Mouse (Mus musculus) c-Kit-negative CD71-positive TER-119-positive erythroid progenitor cells, embryonic 14.5 days (primary cell): ENCODE measurements around the gene Olfr1368.
"Not testable (repeated sequence)": the region's sequence is repeated elsewhere in the genome, so short reads cannot be mapped to it uniquely, and the experiment has no call there.

Source experiments
- DNase-seq: peaks from one replicate; pipeline ENCODE4 v3.0.0-alpha.2; 2013; ENCODE audit warnings: low read depth, low spot score

Olfr1368 gene

GRCm38 (mm10) chr13:21167910-21168300 is 22.2 kb upstream of the Olfr1368 start:
- DNase-seq: peak; percentile 46

GRCm38 (mm10) chr13:21166936-21167909 is 21.6 kb upstream of the Olfr1368 start:
- peak; percentile 62 for DNase-seq

DNA sequence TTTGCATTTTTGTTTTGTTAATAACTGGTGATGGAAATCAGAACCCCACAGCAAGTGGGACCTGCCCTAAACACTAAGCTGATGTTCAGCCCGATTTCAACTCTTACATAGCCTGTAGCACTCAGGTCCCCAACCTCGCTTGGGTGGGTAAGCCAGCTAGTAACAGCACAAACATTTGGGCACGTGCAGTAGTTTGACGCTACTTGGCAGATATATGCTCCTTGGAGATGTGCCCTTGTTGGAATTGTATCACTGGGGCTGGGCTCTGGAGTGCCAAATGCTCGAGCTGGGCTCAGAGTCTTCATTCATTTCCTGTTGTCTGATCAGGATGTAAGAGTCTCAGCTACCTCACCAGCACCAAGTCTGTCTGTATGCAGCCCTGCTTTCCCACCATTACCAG is 16.9 kb upstream of the Olfr1368 start:
- DNase-seq: no peak

DNA sequence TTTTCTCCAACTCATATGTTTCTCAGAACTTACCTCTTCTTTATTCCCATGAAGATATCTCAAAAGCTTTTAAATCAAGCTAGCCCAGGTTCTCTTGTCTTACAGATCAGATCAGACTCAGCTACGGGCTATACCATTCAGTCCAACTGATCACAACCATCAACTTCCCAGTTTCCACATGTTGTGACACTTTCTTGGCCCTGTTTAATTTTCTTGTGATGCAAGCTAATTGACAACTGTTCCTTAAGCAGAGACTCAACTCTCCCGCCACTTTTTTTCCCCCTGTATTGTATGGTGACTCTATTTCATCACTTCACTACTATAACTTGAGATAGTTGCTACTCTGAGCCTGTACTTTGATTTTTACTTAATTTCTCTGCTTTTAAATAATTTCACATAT is 15.9 kb upstream of the Olfr1368 start:
- no peak for DNase-seq

DNA sequence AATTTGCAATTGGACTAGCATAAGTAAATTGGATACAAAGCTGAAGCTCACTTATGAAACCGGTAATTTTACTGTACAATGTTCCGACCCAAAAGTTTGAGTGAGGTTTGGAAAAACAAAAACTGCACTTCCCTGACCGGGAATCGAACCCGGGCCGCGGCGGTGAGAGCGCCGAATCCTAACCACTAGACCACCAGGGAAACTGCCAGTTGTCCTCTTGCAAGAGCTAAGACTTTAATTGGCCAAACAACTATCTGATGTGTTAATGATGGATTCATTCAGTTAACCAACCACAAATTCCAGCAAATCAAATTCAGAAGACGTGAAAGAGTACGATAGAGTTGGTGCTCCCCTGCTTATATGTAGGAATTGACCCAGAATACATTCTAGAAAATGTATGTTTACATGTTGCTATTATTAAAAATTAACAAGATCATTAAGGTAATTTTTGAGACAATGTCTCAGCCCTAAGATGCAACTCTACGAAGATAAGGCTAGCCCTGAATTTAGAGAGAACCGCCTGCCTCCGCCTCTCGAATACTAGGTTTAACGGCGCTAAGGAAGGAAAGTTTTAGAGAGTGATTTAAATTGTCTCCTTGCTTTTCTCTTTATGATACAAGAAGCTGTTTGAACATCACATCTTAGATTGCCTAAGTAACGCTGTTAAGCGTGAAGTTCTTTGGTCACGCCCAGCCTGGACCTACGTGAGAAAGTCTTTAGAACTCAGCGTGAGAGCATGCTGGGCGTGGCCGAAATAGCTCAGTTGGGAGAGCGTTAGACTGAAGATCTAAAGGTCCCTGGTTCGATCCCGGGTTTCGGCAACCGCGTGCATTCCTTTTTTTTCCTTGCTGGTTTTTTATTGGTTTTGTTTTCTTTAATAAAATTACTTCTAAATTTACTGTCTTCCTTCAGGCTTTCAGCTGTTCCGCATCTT is 15.3 kb upstream of the Olfr1368 start:
- DNase-seq: peak; percentile 86

- no peak for DNase-seq
Observed at GRCm38 (mm10) chr13:21160041-21160511, 14.4 kb upstream of the Olfr1368 start.

GRCm38 (mm10) chr13:21159475-21159819 is 13.8 kb upstream of the Olfr1368 start:
- DNase-seq: no peak

GRCm38 (mm10) chr13:21158785-21159474 is 13.3 kb upstream of the Olfr1368 start:
- DNase-seq: peak; percentile 51

- no peak for DNase-seq
Observed at GRCm38 (mm10) chr13:21158071-21158470, 12.4 kb upstream of the Olfr1368 start.

DNA sequence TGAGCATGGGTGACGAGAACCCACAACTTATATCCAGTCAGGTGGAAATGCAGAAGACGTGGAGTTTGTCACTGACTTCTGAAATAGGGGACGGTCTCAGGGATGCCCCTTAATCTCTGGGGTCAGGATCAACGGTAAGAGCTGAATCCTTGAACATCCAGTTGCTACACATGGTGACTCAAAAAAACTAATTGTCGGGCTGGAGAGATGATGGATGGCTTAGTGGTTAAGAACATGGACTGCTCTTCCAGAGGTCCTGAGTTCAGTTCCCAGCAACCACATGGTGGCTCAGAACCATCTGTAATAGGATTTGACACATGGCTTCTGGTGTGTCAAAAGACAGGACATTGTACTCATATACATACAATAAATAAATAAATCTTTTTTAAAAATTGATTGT is 10.2 kb upstream of the Olfr1368 start:
- no peak for DNase-seq

DNA sequence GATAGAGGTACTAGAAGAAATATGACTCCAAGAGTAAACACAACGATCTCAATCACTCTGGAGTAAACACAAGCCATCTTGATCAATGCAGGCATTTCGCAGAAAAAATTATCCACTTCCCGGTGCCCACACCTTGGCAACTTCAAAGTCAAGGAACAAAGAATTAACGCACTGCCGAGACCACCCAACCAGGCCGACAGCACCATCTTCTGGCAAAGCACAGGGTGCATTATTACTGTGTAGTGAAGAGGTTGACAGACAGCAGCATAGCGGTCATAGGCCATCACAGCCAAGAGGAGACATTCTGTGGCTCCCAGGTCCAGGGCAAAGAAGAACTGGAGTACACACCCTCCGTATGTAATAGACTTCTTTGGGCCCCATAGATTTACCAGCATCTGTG is 3.2 kb downstream of the Olfr1368 start:
- no peak for DNase-seq

DNA sequence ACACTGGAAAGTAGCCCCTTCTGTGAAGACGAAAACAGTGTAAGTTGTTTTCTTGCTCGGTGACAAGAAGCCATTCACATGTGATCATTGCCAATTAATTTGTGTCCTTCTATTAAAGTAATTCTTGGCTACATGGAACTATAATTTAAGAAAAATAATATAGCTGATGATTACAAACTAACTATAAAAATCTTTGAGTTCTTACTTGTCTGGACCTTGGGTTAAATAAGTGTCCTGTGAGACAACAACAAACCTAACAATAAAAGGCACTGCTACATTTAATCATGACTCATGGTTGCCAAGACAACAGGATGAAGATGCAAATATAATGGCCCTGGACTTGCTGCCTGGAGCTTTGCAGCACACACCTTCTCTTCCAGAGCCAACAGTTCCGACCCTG is 16.3 kb downstream of the Olfr1368 start, which contains the start of gene Olfr263:
TSS of gene Olfr263 (plus strand) at position 301 of the 400 bp plus-strand sequence.
- DNase-seq: not testable (repeated sequence)

DNA sequence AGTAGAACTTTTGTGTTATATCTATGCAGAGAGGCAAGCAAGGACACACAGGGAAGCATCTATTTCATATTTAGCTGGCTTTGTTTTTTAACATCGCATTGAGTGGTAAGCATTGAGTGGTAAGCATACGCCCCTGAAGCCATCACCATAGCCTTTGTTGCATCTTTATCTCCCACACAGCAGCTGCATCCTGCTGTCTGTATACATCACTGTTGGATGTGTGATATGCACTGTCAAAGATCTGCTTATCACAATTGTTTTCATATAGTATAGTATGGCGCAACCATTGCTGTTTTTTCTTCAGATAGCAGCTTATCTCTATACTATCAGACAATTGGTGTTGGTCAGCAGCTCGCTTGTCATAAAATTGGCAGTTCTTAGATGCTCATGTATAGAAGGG is 31.5 kb downstream of the Olfr1368 start:
- no peak for DNase-seq

DNA sequence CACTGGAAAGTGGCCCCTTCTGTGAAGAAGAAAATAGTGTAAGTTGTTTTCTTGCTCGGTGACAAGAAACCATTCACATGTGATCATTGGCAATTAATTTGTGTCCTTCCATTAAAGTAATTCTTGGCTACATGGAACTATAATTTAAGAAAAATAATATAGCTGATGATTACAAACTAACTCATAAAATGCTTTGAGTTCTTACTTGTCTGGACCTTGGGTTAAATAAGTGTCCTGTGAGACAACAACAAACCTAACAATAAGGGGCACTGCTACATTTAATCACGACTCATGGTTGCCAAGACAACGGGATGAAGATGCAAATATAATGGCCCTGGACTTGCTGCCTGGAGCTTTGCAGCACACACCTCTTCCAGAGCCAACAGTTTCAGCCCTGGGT is 34.5 kb downstream of the Olfr1368 start, which contains the start of gene Olfr1369-ps1:
TSS of gene Olfr1369-ps1 (plus strand) at position 301 of the 400 bp plus-strand sequence.
- DNase-seq: not testable (repeated sequence)

DNA sequence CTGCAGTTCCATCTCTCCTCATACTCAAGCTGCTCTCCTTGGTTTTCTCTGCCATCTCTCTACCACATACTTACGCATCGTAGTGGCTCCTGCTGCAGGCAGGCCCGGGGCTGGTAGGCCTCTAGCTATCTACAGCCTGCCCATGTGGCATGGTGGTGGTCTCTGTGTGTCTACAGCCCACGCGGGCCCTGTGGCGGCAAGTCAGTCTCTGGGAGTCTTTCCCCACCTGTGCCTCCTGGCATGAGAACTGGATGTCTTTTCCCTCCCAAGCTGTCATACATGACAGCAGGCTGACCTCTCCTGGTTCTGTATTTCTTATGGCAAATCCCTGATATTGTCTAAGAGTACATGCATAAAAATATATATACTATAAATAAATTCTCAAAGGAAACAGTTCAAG is 35.2 kb downstream of the Olfr1368 start:
- no peak for DNase-seq

GRCm38 (mm10) chr13:21109759-21110158 is 35.9 kb downstream of the Olfr1368 start:
- no peak for DNase-seq
